Mouse (Mus musculus): ENCODE data around the gene Rps12.

Rps12 gene

DNA sequence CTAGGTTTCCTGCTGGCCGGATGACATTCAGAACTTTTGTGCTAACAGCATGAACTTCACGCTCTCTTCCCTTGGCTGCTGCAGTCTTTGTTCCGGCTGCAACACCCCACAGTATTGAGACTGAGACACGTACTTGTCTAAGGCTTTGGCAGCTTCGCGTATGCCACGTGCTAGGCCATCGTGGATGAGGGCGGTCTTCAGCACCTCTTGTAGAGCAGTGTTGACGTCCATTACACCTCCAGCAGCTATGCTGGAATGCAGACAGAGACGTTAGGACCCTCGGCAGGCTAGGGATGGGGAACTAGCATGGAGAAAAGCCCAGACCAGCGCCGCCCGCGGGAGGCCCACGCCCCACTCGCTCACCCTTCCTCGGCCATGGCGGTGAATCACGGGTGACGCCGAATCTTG, 440 bp downstream of the Rps12 start:
- in situ Hi-C loops (cut with MboI, MseI): loop anchor here (5.0 to 25.0 kb wide), 4 partner anchors 1059 to 1576 kb away; partner anchors contain the start of gene Epb41l2 (in 1 of the 2)

DNA sequence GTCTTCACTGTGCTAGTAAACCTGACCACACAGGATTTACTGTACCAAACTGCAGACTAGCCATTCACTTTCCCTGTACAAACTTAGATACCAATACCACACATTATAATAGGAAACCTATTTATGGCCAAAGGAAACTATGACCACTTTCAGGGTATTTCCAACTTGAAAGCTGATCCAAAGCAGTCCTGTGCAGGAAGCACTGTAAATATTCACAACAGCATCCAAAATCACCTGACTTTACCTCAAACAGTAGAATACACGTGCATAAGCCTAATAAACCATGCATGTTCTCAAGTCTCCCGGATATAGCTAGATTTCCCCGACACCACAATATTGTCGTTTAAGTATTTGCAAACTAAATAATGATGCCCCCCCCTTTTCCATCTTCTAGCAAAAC, 1.0 kb downstream of the Rps12 start:
- in situ Hi-C loops (cut with MboI, MseI): loop anchor here (5.0 to 25.0 kb wide), 4 partner anchors 1059 to 1576 kb away; partner anchors contain the start of gene Epb41l2 (in 1 of the 2)

- in situ Hi-C loops (cut with MboI, MseI): loop anchor here (5.0 to 25.0 kb wide), 4 partner anchors 1058 to 1577 kb away; partner anchors contain the start of gene Epb41l2 (in 1 of the 2)
Measured at GRCm38 (mm10) chr10:23785599-23785998, 1.5 kb downstream of the Rps12 start.

- in situ Hi-C loops (cut with MboI, MseI): loop anchor here (10.0 to 25.0 kb wide), 3 partner anchors 1059 to 1578 kb away; partner anchors contain the start of gene Epb41l2 (in 1 of the 2)
Measured at GRCm38 (mm10) chr10:23784121-23784520, 3.0 kb downstream of the Rps12 start.

- in situ Hi-C loops (cut with MboI, MseI): loop anchor here (10.0 to 25.0 kb wide), 3 partner anchors 1059 to 1579 kb away; partner anchors contain the start of gene Epb41l2 (in 1 of the 2)
Measured at GRCm38 (mm10) chr10:23783493-23783884, 3.6 kb downstream of the Rps12 start.

DNA sequence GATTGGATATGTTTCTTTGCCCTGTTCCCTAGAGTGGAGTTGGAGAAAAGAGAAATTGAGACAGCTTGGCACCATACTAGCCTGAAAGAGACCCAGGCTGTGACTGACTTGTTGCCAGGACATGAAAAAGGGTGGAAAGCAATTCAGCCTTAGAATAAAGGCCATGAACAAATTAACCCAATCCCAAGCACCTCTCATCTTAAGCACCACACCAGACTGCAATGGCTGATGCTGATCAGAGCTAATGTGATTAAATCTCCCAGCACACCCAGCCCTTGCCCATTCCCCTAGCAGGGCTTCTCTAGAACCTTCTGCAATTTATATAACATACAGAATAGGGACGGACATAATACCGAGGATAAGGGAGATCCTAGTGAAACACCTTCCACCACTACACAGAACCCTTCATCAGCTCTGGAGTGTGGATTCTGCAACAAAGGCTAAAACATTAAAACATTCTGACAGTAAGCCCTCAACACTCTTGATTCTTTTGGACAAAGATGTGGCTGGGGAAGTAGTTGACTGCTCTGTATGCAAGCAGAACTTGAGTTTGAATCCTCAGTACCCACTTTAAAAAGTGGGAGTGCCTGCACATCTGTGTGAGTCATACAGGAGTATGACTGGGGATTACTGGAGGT, 4.1 kb downstream of the Rps12 start:
- in situ Hi-C loops (cut with MboI, MseI): loop anchor here (10.0 to 25.0 kb wide), 3 partner anchors 1058 to 1579 kb away; partner anchors contain the start of gene Epb41l2 (in 1 of the 2)

GRCm38 (mm10) chr10:23781760-23782735, 5.0 kb downstream of the Rps12 start:
- in situ Hi-C loops (cut with MboI, MseI): loop anchor here (10.0 to 25.0 kb wide), 3 partner anchors 1057 to 1580 kb away; partner anchors contain the start of gene Epb41l2 (in 1 of the 2)

GRCm38 (mm10) chr10:23780539-23781275, 6.4 kb downstream of the Rps12 start:
- in situ Hi-C loops (cut with MboI, MseI): loop anchor here (10.0 to 25.0 kb wide), 3 partner anchors 1056 to 1582 kb away; partner anchors contain the start of gene Epb41l2 (in 1 of the 2)

- in situ Hi-C loops (cut with MboI, MseI): loop anchor here (5.0 to 25.0 kb wide), 4 partner anchors 660 to 1585 kb away; partner anchors contain the start of gene Epb41l2 (in 1 of the 2)
Measured at GRCm38 (mm10) chr10:23777288-23777945, 9.7 kb downstream of the Rps12 start.

- in situ Hi-C loops (cut with MboI, MseI): no loop called here
Measured at GRCm38 (mm10) chr10:23754166-23754565, 32.9 kb downstream of the Rps12 start.

All from T-helper 17 cell (primary cell).